Mouse (Mus musculus) hindbrain, embryonic 16.5 days (tissue): ENCODE measurements around the gene Fam98a. TPM values are rescaled to one million over a fixed set of nuclear protein-coding genes. Genes with fewer than 3 reads are reported as not detected.

ENCODE experiments used
- ATAC-seq: fragments of 200-750 bp; cut with Nextera tagmentation; 2 replicates; pipeline ENCODE4 v1.8.0; 2017; ENCODE audit warnings: moderate TSS enrichment, moderate library complexity
- H3K27ac ChIP-seq: fragments of 300-500 bp; sonication (generic); 2 replicates; pipeline ENCODE4 v1.5.1; 2014; ENCODE audit warnings: low read depth, mild to moderate bottlenecking, control low read depth, low read length, moderate library complexity
- H3K27me3 ChIP-seq: fragments of 300-500 bp; sonication (generic); replicated peaks from 2 replicates; pipeline ENCODE4 v1.6.1; 2014; ENCODE audit warnings: low read length; ENCODE audit not compliant: control insufficient read depth, insufficient read depth
- H3K36me3 ChIP-seq: fragments of 300-500 bp; sonication (generic); 2 replicates; pipeline ENCODE4 v1.6.1; 2014; ENCODE audit warnings: mild to moderate bottlenecking, low read length, moderate library complexity, mixed read lengths; ENCODE audit not compliant: control insufficient read depth, insufficient read depth
- H3K4me1 ChIP-seq: fragments of 300-500 bp; sonication (generic); 2 replicates; pipeline ENCODE4 v1.6.1; 2014; ENCODE audit warnings: low read depth, low read length; ENCODE audit not compliant: control insufficient read depth, insufficient read depth
- H3K4me2 ChIP-seq: fragments of 300-500 bp; sonication (generic); 2 replicates; pipeline ENCODE4 v1.6.1; 2014; ENCODE audit warnings: mild to moderate bottlenecking, low read length, control low read depth, moderate library complexity
- H3K4me3 ChIP-seq: fragments of 300-500 bp; sonication (generic); 2 replicates; pipeline ENCODE4 v1.5.1; 2014; ENCODE audit warnings: mild to moderate bottlenecking, low read length, control low read depth, moderate library complexity
- H3K9ac ChIP-seq: fragments of 300-500 bp; sonication (generic); 2 replicates; pipeline ENCODE4 v1.6.1; 2014; ENCODE audit warnings: low read depth, mild to moderate bottlenecking, control low read depth, low read length, moderate library complexity
- H3K9me3 ChIP-seq: fragments of 300-500 bp; sonication (generic); 2 replicates; pipeline ENCODE4 v1.6.1; 2014; ENCODE audit warnings: mild to moderate bottlenecking, low read length, moderate library complexity; ENCODE audit not compliant: control insufficient read depth
- WGBS: fragments of 180-500 bp; shearing (Covaris S2); extraction: QIAGEN DNeasy Blood & Tissue Kit; methylation state at CpG from one replicate; pipeline ENCODE4 v1.1.7; 2014; 5-methylcytosine and 5-hydroxymethylcytosine counted together
- polyA plus RNA-seq: library from polyadenylated mRNA; unstranded; fragments of >200 nt; fragmentation: Nextera tagmentation; extraction: Ambion mirVana; gene quantifications from 2 replicates; pipeline ENCODE4 v1.2.1, GENCODE M21; 2015

Fam98a gene
- polyA plus RNA-seq: 28.0 and 28.5 TPM in 2 replicates

- WGBS: under 1% methylated on average over 49 of the region's 56 CpGs
- Histone ChIP-seq H3K4me2 (peak within 1 kb of the TSS; percentile 87), H3K36me3 (peaks cover 1% of the 10 kb centered on the region), H3K27me3 (no peaks in the 10 kb centered on the region), H3K4me3 (peak within 1 kb of the TSS; percentile 83), H3K9me3 (no peaks in the 10 kb centered on the region), H3K27ac (peak within 1 kb of the TSS; percentile 62), H3K9ac (peak within 1 kb of the TSS; percentile 84), H3K4me1 (peaks cover 10% of the 10 kb centered on the region)
- ATAC-seq: peak; percentile 99
These were observed at the start of gene Fam98a for GRCm38 (mm10) chr17:75551512-75552400. Gene Fam98a, minus strand, starts transcription at chr17:75551946.

- H3K9ac ChIP-seq: no peak overlapping the region
- no peaks in the 10 kb centered on the region for H3K36me3 ChIP-seq
- H3K27me3 ChIP-seq: no peaks in the 10 kb centered on the region
- H3K9me3 ChIP-seq: no peaks in the 10 kb centered on the region
- H3K4me3 ChIP-seq: no peak overlapping the region
- H3K4me2 ChIP-seq: no peak overlapping the region
- 82% methylated on average over 3 of the region's 3 CpGs for WGBS
- no peaks in the 10 kb centered on the region for H3K4me1 ChIP-seq
- no peak for ATAC-seq
- no peak overlapping the region for H3K27ac ChIP-seq
These were observed 46.9 kb upstream of the Fam98a start for GRCm38 (mm10) chr17:75598652-75599051.

GRCm38 (mm10) chr17:75582738-75583137, 31.0 kb upstream of the Fam98a start:
- ATAC-seq: no peak

GRCm38 (mm10) chr17:75575608-75576007, 23.9 kb upstream of the Fam98a start:
- 60% methylated on average over 7 of the region's 7 CpGs for WGBS

More at GRCm38 (mm10) chr17:75582738-75583137, 31.0 kb upstream of the Fam98a start:
- no peaks in the 10 kb centered on the region for H3K27me3 ChIP-seq
- no peaks in the 10 kb centered on the region for H3K4me1 ChIP-seq
- no peaks in the 10 kb centered on the region for H3K36me3 ChIP-seq
- no peaks in the 10 kb centered on the region for H3K9me3 ChIP-seq
- 90% methylated on average over 1 of the region's 1 CpGs for WGBS
- H3K4me3 ChIP-seq: no peak overlapping the region
- no peak overlapping the region for H3K4me2 ChIP-seq
- H3K27ac ChIP-seq: no peak overlapping the region
- H3K9ac ChIP-seq: no peak overlapping the region

GRCm38 (mm10) chr17:75558041-75558440, 6.3 kb upstream of the Fam98a start:
- WGBS: 86% methylated on average over 2 of the region's 2 CpGs
- Histone ChIP-seq H3K36me3 (no peaks in the 10 kb centered on the region), H3K9ac (no peak overlapping the region), H3K4me1 (no peaks in the 10 kb centered on the region), H3K27ac (no peak overlapping the region), H3K4me3 (no peak overlapping the region), H3K9me3 (no peaks in the 10 kb centered on the region), H3K27me3 (no peaks in the 10 kb centered on the region), H3K4me2 (no peak overlapping the region)
- ATAC-seq: no peak

More at GRCm38 (mm10) chr17:75575608-75576007, 23.9 kb upstream of the Fam98a start:
- H3K9ac ChIP-seq: no peak overlapping the region
- no peaks in the 10 kb centered on the region for H3K36me3 ChIP-seq
- H3K4me1 ChIP-seq: no peaks in the 10 kb centered on the region
- no peak; the same call in 1 of the 2 replicates for ATAC-seq
- H3K4me2 ChIP-seq: no peak overlapping the region
- no peak overlapping the region for H3K27ac ChIP-seq
- no peaks in the 10 kb centered on the region for H3K9me3 ChIP-seq
- H3K4me3 ChIP-seq: no peak overlapping the region
- no peaks in the 10 kb centered on the region for H3K27me3 ChIP-seq

GRCm38 (mm10) chr17:75557031-75557430, 5.3 kb upstream of the Fam98a start:
- Histone ChIP-seq H3K4me2 (no peak overlapping the region), H3K9ac (no peak overlapping the region), H3K4me1 (no peaks in the 10 kb centered on the region), H3K36me3 (no peaks in the 10 kb centered on the region), H3K4me3 (no peak overlapping the region), H3K27ac (no peak overlapping the region), H3K27me3 (no peaks in the 10 kb centered on the region), H3K9me3 (no peaks in the 10 kb centered on the region)
- 21% methylated on average over 3 of the region's 3 CpGs for WGBS
- no peak for ATAC-seq

GRCm38 (mm10) chr17:75550771-75551413, 854 bp downstream of the Fam98a start:
- 41% methylated on average over 11 of the region's 11 CpGs for WGBS
- no peaks in the 10 kb centered on the region for H3K9me3 ChIP-seq
- ATAC-seq: peak; percentile 3; the same call in 1 of the 2 replicates
- peaks cover 10% of the 10 kb centered on the region for H3K4me1 ChIP-seq
- H3K27ac ChIP-seq: no peak overlapping the region
- no peaks in the 10 kb centered on the region for H3K27me3 ChIP-seq
- H3K9ac ChIP-seq: peak overlapping the region; percentile 84
- peaks cover 7% of the 10 kb centered on the region for H3K36me3 ChIP-seq
- H3K4me2 ChIP-seq: peak overlapping the region; percentile 86
- H3K4me3 ChIP-seq: peak overlapping the region; percentile 83

GRCm38 (mm10) chr17:75544262-75544661, 7.5 kb downstream of the Fam98a start:
- no peaks in the 10 kb centered on the region for H3K4me1 ChIP-seq
- no peak overlapping the region for H3K27ac ChIP-seq
- no peak overlapping the region for H3K9ac ChIP-seq
- H3K9me3 ChIP-seq: no peaks in the 10 kb centered on the region
- H3K4me2 ChIP-seq: no peak overlapping the region
- H3K4me3 ChIP-seq: no peak overlapping the region
- WGBS: 87% methylated on average over 7 of the region's 7 CpGs
- H3K36me3 ChIP-seq: peaks cover 14% of the 10 kb centered on the region
- no peak for ATAC-seq
- H3K27me3 ChIP-seq: no peaks in the 10 kb centered on the region

GRCm38 (mm10) chr17:75543434-75543833, 8.3 kb downstream of the Fam98a start:
- H3K9me3 ChIP-seq: no peaks in the 10 kb centered on the region
- H3K9ac ChIP-seq: no peak overlapping the region
- no peak for ATAC-seq
- no peak overlapping the region for H3K4me3 ChIP-seq
- no peaks in the 10 kb centered on the region for H3K27me3 ChIP-seq
- H3K4me2 ChIP-seq: no peak overlapping the region
- H3K27ac ChIP-seq: no peak overlapping the region
- peaks cover 17% of the 10 kb centered on the region for H3K36me3 ChIP-seq
- H3K4me1 ChIP-seq: no peaks in the 10 kb centered on the region
- 85% methylated on average over 7 of the region's 7 CpGs for WGBS
